Mouse (Mus musculus) left cerebral cortex, postnatal 10 days (tissue): ENCODE data around the gene Fam20a. TPM values are rescaled to one million over a fixed set of nuclear protein-coding genes. Genes with fewer than 3 reads are reported as not detected.
"Not testable (repeated sequence)": the region's sequence is repeated elsewhere in the genome, so short reads cannot be mapped to it uniquely, and the experiment has no call there.

Experiments used
- DNase-seq, 2 experiments: peaks; one replicate each; pipeline ENCODE4 v3.0.0; 2021 to 2022; ENCODE audit warnings: low spot score in 2 of 2, mixed read lengths in 1 of 2; ENCODE audit errors: extremely low spot score in 1 of 2
- intact Hi-C: fragments of 180-260 bp; cut with DNase I; formaldehyde crosslinking; loops from one replicate; pipeline ENCODE4 v1.15.1; 2025
- total RNA-seq, 2 experiments: library from RNA; stranded (reverse); gene quantifications; 2 replicates each; pipeline ENCODE4 v1.2.3; 2021

The Fam20a gene
- total RNA-seq, 2 experiments from 2014 or later = 12.0 to 14.2 TPM

DNA sequence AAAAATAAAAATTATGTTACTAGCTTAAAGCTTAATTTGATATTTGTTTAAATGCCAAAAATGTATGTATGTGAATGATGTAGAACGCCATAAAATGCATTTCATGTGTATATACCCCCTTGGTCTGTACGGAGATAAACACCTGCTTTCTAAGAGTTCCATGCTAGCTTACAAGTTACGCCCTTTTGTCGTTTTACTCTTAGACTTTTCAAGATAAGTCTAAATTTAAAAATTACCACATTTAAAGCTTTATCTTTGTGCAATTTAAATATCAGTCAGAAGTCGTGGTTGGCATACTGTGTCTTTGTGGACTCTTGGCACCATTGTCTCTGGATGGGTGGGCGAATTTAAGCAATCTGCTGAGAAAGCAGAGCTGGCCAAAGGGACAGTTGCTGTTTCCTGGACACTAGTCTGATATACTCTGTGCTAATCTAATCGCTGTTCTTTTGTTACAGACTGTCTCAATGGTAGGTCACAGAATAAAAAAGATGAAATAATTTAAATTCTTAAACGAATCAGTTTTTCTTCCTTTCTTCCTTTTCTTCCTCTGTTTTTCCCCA lies 52.9 kb downstream of the Fam20a start:
- no peak for DNase-seq
- intact Hi-C loops = no loop called here

DNA sequence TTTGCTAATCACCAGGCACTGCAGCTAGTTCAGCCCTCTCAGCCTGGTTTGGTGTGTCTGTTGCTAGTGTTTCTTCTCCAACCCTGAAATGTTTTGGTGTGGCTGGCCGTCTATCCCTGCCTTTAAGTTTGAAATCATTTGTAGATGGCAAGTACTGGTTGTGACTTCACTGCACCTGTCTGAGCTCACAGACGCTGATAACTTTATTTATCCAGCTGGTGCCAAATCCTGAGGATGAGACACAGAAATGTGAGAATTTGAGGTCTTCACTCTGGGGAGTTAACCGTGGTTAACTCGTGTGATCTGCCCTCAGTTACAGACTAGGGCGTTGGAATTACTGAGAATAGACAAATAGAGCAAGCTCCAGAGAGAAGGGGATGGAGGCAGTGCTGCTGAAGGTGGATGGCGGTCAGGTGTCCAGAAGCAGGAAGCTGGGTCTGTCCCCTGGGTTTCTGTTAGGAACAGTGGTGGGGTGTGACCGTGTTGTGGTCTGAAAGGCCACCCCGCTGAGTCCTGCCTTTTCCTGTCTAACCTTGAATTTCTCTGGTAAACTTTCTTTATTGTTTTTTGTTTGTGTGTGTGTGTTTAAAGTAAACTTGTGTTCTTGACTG lies 53.9 kb downstream of the Fam20a start:
- DNase-seq = no peak
- intact Hi-C loops = no loop called here

DNA sequence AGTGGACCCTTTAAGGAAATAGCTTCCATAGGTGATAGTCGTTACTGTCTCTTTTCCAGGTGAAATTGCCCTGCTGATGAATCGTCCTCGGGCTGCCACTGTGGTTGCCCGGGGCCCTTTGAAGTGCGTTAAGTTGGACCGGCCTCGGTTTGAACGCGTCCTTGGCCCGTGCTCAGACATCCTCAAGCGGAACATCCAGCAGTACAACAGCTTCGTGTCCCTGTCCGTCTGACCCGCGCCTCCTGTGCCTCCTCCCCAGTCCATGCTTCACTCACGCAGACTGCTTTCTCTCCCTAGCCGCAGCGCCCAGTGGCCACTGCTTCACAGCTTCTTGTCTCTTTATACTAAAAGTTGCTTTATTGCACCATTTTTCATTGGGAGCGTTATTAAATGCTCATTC lies 54.7 kb downstream of the Fam20a start:
- intact Hi-C loops = no loop called here
- no peak for DNase-seq

DNA sequence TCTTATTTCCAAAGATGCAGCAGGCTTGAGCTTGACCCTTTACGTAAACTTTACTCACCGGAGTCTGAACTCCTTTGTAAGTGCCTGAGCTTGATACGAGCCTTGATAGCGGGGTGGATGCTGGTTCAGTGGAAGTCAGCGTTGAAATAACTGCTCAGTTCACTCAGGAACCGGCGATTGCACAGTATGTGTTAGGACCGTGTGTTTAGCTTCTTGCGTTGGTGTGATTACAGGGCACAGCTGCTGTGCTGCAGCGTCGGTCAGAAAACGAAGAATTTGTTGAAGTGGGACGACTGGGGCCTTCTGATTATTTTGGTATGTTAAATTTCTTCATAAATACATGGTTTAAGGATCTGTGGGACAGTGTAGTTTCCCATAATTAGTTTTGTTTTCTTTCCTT lies 55.7 kb downstream of the Fam20a start:
- DNase-seq = no peak
- intact Hi-C loops = no loop called here

DNA sequence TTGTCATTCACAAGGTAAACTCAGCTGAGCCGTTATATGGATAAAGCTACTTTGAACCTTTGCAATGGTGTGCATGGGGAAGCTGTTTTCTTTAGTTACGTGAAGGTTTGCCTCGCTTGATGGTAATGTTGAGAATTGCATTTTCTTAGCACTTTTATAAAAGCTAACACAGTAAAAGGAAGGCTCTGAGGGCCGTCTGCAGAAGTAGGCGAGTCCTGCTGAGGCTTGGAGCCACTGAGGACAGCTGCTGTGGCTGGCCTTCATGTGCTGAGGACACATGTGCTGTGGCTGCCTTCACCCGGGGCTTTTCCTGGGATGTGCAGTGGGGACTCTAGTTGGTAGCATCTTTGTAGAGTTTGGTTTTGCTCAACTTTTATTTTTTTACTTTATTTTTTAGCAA lies 56.7 kb downstream of the Fam20a start:
- no peak for DNase-seq
- intact Hi-C loops = no loop called here

DNA sequence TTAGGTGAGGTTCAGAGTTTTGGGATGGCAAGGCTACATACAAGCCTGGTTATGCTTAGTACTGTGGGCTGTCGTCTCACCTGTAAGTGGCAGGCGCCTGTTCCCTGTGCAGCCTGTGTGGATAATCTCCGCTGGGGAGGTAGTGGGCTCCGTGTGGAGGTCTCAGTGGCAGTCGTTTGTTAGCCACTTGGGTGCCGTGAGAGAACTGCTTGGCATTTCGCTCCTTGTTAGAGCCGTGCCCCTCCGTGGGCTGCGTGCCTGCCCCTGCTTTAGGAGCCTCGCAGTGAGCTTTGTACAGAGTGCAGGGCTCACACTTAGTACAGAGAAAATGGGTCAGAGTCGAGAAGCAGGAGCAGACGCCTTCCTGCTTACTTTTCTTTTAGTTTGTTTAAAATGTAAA lies 57.8 kb downstream of the Fam20a start:
- DNase-seq = no peak
- intact Hi-C loops = no loop called here

DNA sequence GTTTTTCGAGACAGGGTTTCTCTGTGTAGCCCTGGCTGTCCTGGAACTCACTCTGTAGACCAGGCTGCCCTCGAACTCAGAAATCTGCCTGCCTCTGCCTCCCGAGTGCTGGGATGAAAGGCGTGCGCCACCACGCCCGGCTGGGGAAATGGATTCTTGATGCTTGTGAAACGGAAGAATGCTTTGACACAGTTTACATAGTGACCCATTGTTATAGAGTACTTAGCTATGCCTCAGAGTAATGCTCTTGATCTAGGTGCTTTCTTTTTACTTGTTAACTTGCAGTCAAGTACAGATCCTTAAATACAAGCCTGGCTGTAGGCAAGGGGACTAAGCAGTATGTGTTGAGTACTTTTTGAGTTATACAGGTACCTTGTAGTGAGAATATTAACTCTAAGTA lies 61.6 kb downstream of the Fam20a start:
- intact Hi-C loops, DNase-seq: not testable (repeated sequence)

DNA sequence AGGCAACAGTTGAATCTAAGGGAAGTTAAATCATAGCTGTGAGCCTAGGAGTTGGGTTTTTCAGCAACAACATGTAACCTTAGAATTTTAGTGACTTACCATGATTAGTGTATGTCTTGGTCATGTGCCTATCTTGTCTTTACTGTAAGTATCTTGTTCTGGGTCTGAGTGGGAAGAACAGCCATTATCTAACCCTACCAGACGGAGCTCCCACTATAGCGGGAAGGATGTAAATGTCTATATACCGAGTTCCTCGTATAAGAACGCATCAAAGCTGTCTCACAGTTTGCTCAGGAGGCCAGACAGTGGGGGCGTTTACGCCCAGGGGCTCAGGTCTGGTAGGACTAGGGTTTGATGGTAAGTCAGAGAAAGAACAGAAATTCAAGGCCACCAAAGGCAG lies 65.8 kb downstream of the Fam20a start:
- intact Hi-C loops = loop anchor here (10.0 kb wide), 1 partner anchor 619 kb away; no protein-coding TSS in a partner anchor
- DNase-seq = no peak

DNA sequence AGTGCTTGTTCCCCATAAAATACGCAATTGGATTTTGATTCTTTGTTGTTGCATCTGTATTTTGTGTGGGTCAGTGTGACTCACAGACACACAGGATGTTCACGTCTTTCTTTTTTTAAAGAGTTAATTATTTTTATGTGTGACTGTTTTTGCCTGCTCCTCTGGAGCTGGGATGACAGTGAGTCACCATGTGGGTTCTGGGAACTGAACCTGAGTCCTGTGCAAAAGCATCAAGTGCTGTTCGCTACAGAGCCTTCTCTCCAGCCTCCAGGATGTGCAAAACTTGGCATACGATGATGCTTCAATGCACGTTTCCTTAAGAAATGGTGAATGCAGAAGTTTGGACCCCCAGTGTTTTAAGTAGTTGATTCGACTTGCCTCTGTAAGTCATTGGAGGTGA lies 67.5 kb downstream of the Fam20a start:
- DNase-seq = no peak
- intact Hi-C loops = loop anchor here (10.0 kb wide), 1 partner anchor 620 kb away; no protein-coding TSS in a partner anchor

DNA sequence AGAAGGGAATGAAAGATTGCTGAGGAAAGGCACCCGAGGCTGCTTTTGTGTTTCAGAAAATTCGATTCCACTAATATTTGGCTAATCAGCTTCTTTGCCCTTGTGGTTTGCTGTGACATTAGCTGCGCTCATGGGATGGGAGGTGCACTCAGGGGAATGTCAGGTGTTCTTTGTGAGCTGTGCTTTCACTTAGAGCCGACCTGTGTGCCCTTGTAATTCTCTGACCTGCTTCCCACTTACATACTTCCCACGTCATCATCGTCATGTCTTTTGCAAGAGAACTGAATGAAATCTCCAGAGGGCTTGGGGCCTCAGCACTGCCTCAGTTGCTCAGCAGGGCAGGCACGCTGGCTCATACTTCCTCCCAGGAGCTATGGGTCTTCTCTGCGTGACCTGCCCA lies 68.9 kb downstream of the Fam20a start:
- intact Hi-C loops = loop anchor here (10.0 kb wide), 1 partner anchor 622 kb away; no protein-coding TSS in a partner anchor

DNA sequence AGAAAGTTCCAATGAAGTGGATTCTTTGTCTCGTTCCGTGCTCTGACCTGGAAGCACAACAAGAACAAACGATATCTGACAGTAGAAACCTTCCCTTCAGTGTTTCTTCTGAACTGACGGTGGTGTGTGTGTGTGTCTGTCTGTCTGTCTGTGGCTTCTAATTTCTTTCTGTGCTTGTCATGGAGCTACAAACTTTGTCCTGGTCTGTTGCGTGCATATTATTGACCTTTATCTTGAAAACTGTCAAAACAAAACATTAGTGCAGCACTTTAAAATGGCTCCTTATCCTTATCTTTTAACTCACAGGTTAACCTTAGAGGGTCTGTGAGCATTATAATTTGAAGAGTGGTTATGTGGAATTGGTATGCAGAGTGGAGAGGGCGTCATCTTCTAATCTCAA lies 69.6 kb downstream of the Fam20a start:
- intact Hi-C loops = loop anchor here (10.0 kb wide), 1 partner anchor 622 kb away; no protein-coding TSS in a partner anchor
- DNase-seq = no peak

More for the DNA sequence above, 68.9 kb downstream of the Fam20a start:
- no peak for DNase-seq

DNA sequence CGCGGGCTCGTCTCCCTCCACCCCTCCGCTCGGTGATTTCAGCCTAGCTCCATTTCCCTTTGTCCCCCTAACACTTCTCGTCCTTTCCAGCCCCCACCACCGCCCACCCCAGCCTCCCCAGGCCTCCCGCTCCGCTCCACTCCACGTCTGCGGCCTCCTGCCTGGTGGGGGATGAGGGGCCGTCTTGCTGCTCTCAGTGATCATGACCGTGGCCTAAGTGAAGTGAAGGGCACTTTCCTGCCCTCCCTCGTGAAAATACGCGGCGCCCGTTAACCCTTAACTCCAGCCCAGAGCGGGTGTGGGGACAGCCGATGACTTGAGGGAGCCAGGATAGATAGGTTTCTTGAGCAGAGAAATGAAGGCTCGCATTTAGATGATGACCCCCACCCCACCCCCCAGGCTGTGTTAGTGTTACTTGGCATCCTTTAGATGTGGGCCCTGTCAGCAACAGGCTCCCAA lies 70.5 kb downstream of the Fam20a start:
- intact Hi-C loops = loop anchor here (10.0 kb wide), 1 partner anchor 623 kb away; no protein-coding TSS in a partner anchor
- DNase-seq = peak in 1 of 2 experiments; percentile 60

DNA sequence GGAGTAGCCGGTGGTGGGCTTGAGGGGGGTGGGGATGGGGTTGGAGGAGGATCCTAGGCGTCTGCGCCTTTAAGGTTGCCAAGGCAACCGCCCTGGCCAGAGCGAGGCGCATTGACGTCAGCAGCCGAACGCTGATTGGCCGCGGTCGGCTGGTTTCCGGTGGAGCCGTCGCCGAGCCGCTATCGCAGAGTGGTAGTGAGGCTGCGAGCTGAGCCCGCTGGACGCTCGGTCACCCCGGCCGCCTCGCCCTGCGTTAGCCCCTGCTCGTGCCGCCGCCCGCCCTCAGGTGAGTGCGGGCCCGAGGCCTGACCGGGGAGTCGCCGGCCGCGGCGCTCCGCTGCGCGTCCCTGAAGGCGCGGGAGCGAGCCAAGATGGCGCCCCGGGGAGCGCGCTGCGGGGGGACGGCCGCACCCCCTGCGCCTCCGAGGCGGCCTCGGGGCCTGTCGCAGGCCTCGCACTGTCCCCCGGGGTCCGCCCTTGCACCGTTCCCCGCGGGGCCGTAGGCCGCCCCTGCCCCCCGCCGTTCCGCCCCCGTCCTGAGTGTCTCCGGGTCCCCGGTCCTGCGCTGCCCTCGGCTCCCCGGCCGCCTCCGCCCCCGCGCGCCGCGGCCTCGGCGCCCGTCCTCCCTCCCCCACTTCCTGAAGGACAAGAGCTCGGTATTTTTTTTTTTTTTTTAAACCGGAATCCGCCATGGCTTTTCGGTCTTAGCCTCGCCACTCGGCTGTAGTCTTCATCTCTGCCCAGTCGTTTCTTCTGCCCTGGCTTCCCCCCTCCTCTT lies 71.1 kb downstream of the Fam20a start:
- DNase-seq = peak; percentile 94 to 97
- intact Hi-C loops = loop anchor here (10.0 kb wide), 1 partner anchor 624 kb away; no protein-coding TSS in a partner anchor

DNA sequence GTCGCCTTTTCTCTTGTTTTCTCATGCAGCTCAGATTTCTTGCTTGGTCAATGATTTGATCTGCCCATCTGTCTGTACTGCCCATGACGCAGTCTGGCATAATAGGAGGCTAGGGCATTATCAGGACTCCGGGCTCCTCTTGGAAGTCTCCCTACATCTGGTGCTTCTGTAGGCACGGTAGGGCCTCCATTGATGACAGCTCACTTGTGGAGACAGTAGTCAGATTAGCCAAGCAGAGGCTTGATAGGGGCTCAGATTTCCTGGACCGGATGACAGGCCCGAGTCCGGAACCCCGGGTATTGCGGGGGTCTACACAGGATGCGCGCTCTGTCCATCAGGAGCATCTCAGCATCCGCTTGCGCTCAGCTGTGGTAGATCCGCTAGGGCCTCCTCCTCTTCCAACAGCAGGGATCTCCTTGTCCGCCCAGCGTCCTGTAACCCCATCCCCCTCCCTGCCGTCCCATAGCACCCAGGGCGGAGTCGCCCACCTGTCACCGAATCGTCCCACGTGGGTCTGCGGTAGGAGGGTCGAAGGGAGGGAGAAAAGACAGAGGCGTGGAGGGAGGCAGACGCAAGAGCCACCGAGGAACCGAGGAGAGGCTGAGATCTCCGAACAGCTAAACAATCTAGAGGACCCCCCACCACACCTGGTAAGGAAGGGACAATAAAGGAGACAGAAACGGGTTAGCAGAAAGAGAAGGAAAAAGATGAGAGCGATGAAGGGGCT lies 71.9 kb downstream of the Fam20a start:
- intact Hi-C loops = loop anchor here (10.0 kb wide), 1 partner anchor 625 kb away; no protein-coding TSS in a partner anchor
- DNase-seq = peak; percentile 82 to 91

DNA sequence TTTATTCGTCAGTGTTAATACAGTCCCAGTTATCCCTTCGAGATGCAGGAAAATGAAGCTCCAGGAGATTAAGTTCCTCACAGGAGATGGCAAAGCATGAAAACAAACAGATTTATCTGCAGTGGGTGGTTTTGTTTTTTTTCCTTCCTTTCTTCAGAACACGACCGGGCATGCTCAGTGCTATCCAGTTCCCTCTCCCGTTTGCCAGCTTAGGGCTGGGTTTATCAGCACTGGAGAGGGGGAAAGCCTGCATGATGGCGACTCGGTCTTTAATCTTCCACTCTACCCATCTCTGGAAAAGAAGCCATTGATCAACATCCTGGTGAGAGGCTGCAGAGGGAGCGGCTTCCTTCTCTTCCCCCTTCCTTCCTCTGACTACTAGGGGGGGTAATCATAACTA lies 72.9 kb downstream of the Fam20a start, which contains the start of gene Prkar1a:
Gene Prkar1a (plus strand): TSS at position 200 of the 400 bp plus-strand sequence.
- intact Hi-C loops = no loop called here
- DNase-seq = no peak

DNA sequence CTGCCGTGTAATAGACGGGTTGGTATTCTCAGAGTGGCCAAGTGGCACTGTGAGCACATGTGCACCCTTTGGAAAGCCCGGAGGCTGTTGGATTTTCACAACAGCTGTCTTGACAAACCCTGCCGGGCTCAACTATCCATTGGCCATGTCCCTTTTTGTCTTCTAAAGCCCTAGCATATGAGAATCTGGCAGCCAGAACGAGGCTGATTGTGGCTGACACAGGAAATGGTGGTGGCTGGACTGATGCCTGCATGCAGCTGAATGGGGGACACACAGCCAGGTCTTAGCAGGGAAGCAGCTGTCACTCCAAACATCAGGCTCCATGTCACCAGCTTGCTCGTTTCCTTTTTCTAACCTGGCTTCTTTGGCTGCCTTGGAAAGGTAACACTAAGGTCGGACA lies 73.6 kb downstream of the Fam20a start:
- intact Hi-C loops = no loop called here
- peak in 1 of 2 experiments; percentile 61 for DNase-seq

DNA sequence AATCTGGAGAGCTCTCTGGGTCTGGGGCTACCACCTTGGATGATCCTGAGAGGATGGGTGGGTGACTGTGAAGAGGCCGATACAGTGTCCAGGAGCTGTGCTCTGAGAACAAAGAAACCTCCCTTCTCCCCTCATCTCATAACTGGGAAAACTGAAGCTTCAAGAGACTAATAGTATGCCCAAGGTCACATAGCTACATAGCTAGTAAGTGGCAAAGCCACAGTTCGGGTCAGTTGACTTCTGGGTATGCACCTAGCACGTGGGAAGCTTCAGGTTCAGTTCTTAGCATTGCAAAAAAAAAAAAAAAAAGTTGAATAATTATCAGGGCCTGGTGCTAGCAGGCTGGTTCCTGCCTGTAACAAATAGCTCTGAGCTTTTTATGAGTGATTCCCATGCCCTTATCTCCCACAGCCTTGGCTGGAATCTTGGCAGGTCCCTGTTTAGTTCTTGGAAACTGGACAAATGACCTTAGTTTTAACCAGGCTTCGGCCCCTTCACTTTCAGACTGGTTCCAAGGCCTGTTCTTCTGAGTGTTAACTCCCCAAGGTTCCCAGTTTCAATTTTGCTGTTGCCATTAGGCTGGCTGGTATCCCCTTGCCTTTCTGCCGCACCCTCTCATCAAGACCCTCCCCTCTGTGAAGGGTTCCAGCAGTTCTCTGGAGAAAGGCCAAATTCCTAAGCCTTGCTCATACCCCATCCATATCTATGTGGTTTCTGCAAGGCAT lies 80.4 kb downstream of the Fam20a start:
- intact Hi-C loops = no loop called here
- no peak for DNase-seq

DNA sequence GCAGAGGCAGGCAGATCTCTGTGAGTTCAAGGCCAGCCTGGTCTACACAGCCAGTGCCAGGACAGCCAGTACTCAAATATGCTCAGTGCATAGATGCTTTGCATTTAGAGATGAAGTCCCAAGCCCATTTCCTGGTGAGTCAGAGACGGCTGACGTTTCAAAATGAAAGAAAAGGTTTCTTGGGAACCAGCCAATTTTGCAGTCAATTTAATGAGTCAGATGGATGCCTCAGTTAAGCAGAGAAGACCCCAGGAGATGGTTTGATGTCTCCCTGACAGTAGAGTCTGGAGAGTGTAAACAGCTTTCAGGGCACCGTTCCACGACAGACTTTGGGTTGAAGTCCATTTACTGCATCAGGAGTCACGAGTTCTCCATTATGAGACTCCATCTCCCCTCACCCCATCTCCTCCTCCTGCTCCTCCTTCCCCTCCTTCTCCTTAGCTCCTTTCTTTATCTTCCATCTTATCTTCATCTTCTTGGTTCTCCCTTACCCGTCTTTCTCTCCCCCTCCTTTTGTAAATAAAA lies 86.1 kb downstream of the Fam20a start:
- intact Hi-C loops = no loop called here
- DNase-seq = no peak
